Mouse (Mus musculus): ENCODE results near the gene Fam167b. TPM values are rescaled to one million over a fixed set of nuclear protein-coding genes. Genes with fewer than 3 reads are reported as not detected.

The Fam167b gene
- total RNA-seq, 1 experiment: not detected

- Histone ChIP-seq H3K36me3 (ENCODE audit: control insufficient read depth, insufficient read depth, low read length, poor library complexity, severe bottlenecking) (peaks cover 29% of the 10 kb centered on the region), H3K9ac (ENCODE audit: insufficient read depth, low read depth, low read length, poor library complexity, severe bottlenecking) (no peak overlapping the region), H3K4me3 (ENCODE audit: insufficient read depth in 1 of 2, low read depth in 1 of 2, low read length in 2 of 2, poor library complexity in 1 of 2, severe bottlenecking in 1 of 2) (peak overlapping the region in 1 of 2 experiments; percentile 48; a peak in 2 of 4 replicates), H3K9me3 (ENCODE audit: control insufficient read depth, insufficient read depth, low read depth, low read length) (no peaks in the 10 kb centered on the region), H3K27ac (ENCODE audit: insufficient read depth, low read depth, low read length, poor library complexity, severe bottlenecking) (no peak overlapping the region), H3K4me1 (ENCODE audit: control insufficient read depth in 2 of 2, insufficient read depth in 2 of 2, low read length in 2 of 2, poor library complexity in 1 of 2) (peaks cover 0 to 7% of the 10 kb centered on the region in 2 experiments; a peak in 1 of 4 replicates)
- no peak for TF ChIP-seq ZC3H11A (IDR thresholded peaks at IDR 0.05; ENCODE audit: borderline replicate concordance, low read depth, low read length)
- DNase-seq (ENCODE audit: low read depth, low spot score): peak; percentile 71
- in situ Hi-C loops (cut with MboI; ENCODE audit: low sequenced_read_pairs in 2 of 2, unreplicated experiment in 2 of 2): no loop called here
These were observed 46.1 kb upstream of the Fam167b start for GRCm38 (mm10) chr4:129624281-129625028.

DNA sequence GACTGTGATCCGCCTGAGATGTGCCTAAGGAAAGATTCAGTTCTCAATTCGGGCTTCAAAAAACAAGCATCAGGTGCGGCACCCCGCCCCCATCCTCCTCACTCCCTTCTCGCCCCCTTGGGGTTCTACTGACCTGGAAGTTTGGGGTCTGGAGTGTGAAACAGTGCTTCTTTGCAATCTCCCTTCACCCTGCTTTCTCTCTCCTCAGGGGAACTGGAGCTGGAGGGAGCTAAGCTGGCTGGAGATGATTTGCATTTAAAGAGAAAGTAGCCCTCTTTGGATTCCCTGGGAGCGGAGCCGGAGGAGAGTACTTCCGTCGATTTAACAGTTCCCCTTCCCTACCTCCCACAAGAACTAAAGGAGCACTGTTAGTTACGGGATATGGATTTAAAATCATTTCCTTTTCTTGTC is 45.3 kb upstream of the Fam167b start, which contains the start of gene Ccdc28b:
Gene Ccdc28b, minus strand, starts transcription at position 267 of the 411 bp plus-strand sequence.
- H3K27ac ChIP-seq (ENCODE audit: insufficient read depth, low read depth, low read length, poor library complexity, severe bottlenecking): no peak within 1 kb of the TSS
- TF ChIP-seq ZC3H11A (IDR thresholded peaks at IDR 0.05; ENCODE audit: borderline replicate concordance, low read depth, low read length) (no peak), HCFC1 (IDR thresholded peaks at IDR 0.05; ENCODE audit: borderline replicate concordance, insufficient read depth, low read length) (no peak), ZNF384 (IDR thresholded peaks at IDR 0.05; ENCODE audit: low read depth, low read length) (no peak), MAFK (IDR thresholded peaks at IDR 0.05; ENCODE audit: insufficient read depth, low read depth, low read length) (no peak), CHD2 (IDR thresholded peaks at IDR 0.05; ENCODE audit: low read depth, low read length) (0 out of 2 replicates have a peak, but pooled peaks have one; percentile 24)
- in situ Hi-C loops (cut with MboI; ENCODE audit: low sequenced_read_pairs in 2 of 2, unreplicated experiment in 2 of 2): no loop called here
- H3K4me1 ChIP-seq (ENCODE audit: control insufficient read depth in 2 of 2, insufficient read depth in 2 of 2, low read length in 2 of 2, poor library complexity in 1 of 2): peaks cover 0 to 7% of the 10 kb centered on the region in 2 experiments; a peak in 1 of 4 replicates
- peak within 1 kb of the TSS; percentile 48 to 68 for H3K4me3 ChIP-seq (ENCODE audit: insufficient read depth in 1 of 2, low read depth in 1 of 2, low read length in 2 of 2, poor library complexity in 1 of 2, severe bottlenecking in 1 of 2)
- no peak for DNase-seq (ENCODE audit: low read depth, low spot score)
- no peaks in the 10 kb centered on the region for H3K9me3 ChIP-seq (ENCODE audit: control insufficient read depth, insufficient read depth, low read depth, low read length)
- H3K36me3 ChIP-seq (ENCODE audit: control insufficient read depth, insufficient read depth, low read length, poor library complexity, severe bottlenecking): peaks cover 21% of the 10 kb centered on the region
- H3K9ac ChIP-seq (ENCODE audit: insufficient read depth, low read depth, low read length, poor library complexity, severe bottlenecking): peak within 1 kb of the TSS; percentile 66

DNA sequence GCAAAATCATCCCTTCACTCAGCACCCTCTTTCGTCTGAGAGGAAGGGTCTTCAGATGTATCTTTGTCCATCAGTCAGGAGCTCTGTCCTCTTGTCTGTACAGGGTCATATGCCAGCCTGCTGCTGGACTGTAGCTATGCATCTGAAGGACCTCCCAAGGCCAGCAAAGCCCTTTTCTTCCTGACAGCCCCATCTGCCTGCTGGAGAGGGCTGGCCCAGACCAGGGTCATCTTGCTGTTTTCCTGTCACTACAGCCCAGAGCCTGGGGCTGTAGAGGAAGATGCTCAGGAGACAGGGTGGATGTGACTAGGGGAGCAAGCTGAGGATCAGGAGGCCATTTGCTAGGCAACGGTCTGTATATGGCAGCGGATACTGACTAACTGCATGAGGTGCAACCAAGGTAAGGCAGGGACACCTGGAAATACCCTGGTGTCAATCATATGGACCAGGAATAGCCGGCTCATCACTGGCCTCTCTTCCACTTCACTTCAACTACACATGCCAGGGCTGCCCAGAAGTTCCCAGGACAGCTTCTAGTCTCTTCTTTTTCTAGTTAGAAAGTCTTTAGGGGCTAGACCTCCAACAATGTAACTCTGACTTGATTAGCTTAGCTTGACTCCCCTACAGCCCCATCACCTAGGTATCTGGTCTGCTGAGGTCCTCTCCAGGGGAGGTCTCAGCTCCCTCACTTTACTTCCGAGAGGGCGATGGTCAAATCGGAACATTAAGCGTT is 44.6 kb upstream of the Fam167b start:
- Histone ChIP-seq H3K4me3 (ENCODE audit: insufficient read depth in 1 of 2, low read depth in 1 of 2, low read length in 2 of 2, poor library complexity in 1 of 2, severe bottlenecking in 1 of 2) (peak overlapping the region in 1 of 2 experiments; percentile 68; a peak in 2 of 4 replicates), H3K4me1 (ENCODE audit: control insufficient read depth in 2 of 2, insufficient read depth in 2 of 2, low read length in 2 of 2, poor library complexity in 1 of 2) (peaks cover 0 to 7% of the 10 kb centered on the region in 2 experiments; a peak in 1 of 4 replicates), H3K27ac (ENCODE audit: insufficient read depth, low read depth, low read length, poor library complexity, severe bottlenecking) (no peak overlapping the region), H3K36me3 (ENCODE audit: control insufficient read depth, insufficient read depth, low read length, poor library complexity, severe bottlenecking) (peaks cover 14% of the 10 kb centered on the region), H3K9me3 (ENCODE audit: control insufficient read depth, insufficient read depth, low read depth, low read length) (no peaks in the 10 kb centered on the region), H3K9ac (ENCODE audit: insufficient read depth, low read depth, low read length, poor library complexity, severe bottlenecking) (no peak overlapping the region)
- in situ Hi-C loops (cut with MboI; ENCODE audit: low sequenced_read_pairs in 2 of 2, unreplicated experiment in 2 of 2): no loop called here
- TF ChIP-seq CHD2 (IDR thresholded peaks at IDR 0.05; ENCODE audit: low read depth, low read length) (no peak), MAFK (IDR thresholded peaks at IDR 0.05; ENCODE audit: insufficient read depth, low read depth, low read length) (no peak), HCFC1 (IDR thresholded peaks at IDR 0.05; ENCODE audit: borderline replicate concordance, insufficient read depth, low read length) (no peak), ZC3H11A (IDR thresholded peaks at IDR 0.05; ENCODE audit: borderline replicate concordance, low read depth, low read length) (no peak), ZNF384 (IDR thresholded peaks at IDR 0.05; ENCODE audit: low read depth, low read length) (no peak)
- no peak for DNase-seq (ENCODE audit: low read depth, low spot score)

GRCm38 (mm10) chr4:129622120-129622802 is 43.9 kb upstream of the Fam167b start:
- no peak for TF ChIP-seq ZNF384 (IDR thresholded peaks at IDR 0.05; ENCODE audit: low read depth, low read length)
- TF ChIP-seq CHD2 (IDR thresholded peaks at IDR 0.05; ENCODE audit: low read depth, low read length): no peak
- TF ChIP-seq HCFC1 (IDR thresholded peaks at IDR 0.05; ENCODE audit: borderline replicate concordance, insufficient read depth, low read length): no peak
- TF ChIP-seq ZC3H11A (IDR thresholded peaks at IDR 0.05; ENCODE audit: borderline replicate concordance, low read depth, low read length): no peak
- TF ChIP-seq MAFK (IDR thresholded peaks at IDR 0.05; ENCODE audit: insufficient read depth, low read depth, low read length): no peak
- H3K36me3 ChIP-seq (ENCODE audit: control insufficient read depth, insufficient read depth, low read length, poor library complexity, severe bottlenecking): peaks cover 7% of the 10 kb centered on the region
- no peak overlapping the region for H3K9ac ChIP-seq (ENCODE audit: insufficient read depth, low read depth, low read length, poor library complexity, severe bottlenecking)
- H3K9me3 ChIP-seq (ENCODE audit: control insufficient read depth, insufficient read depth, low read depth, low read length): no peaks in the 10 kb centered on the region
- H3K4me3 ChIP-seq (ENCODE audit: insufficient read depth in 1 of 2, low read depth in 1 of 2, low read length in 2 of 2, poor library complexity in 1 of 2, severe bottlenecking in 1 of 2): no peak overlapping the region
- DNase-seq (ENCODE audit: low read depth, low spot score): no peak
- H3K4me1 ChIP-seq (ENCODE audit: control insufficient read depth in 2 of 2, insufficient read depth in 2 of 2, low read length in 2 of 2, poor library complexity in 1 of 2): peaks cover 0 to 7% of the 10 kb centered on the region in 2 experiments; a peak in 1 of 4 replicates
- H3K27ac ChIP-seq (ENCODE audit: insufficient read depth, low read depth, low read length, poor library complexity, severe bottlenecking): no peak overlapping the region
- in situ Hi-C loops (cut with MboI; ENCODE audit: low sequenced_read_pairs in 2 of 2, unreplicated experiment in 2 of 2): no loop called here

All from ES-E14 (cell line).